Mouse (Mus musculus) spleen, adult 2 months (tissue): ENCODE data around the gene Gm3880.

Experiments
- CTCF ChIP-seq: fragments of 200-500 bp; IDR thresholded peaks from 2 replicates; pipeline ENCODE4 v1.5.1; 2011; ENCODE audit warnings: mild to moderate bottlenecking, inconsistent platforms; ENCODE audit not compliant: insufficient read depth, insufficient read length, insufficient replicate concordance; ENCODE audit errors: extremely low read depth
- POLR2A ChIP-seq: fragments of 200-500 bp; IDR thresholded peaks from 2 replicates; pipeline ENCODE4 v1.6.1; 2011; ENCODE audit warnings: low read depth, low read length, inconsistent platforms

DNA sequence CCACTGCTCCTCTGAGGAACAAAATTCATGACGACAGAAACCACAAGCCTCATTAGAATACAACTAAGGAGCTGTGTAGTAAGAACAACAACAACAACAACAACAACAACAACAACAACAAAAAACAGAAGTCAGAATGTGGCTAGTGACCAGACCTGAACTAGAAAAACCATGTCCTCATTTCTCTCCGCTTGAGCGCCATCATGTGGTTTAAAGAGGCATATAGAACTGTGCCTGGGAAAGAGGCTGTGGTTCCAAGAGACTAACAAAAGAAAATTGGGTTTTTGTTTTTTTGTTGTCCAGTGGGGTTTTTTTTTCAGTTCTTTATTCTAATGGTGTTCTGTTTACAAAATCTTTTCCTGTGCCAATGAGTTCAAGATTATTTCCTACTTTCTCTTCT is 26.1 kb downstream of the Gm3880 start:
- TF ChIP-seq CTCF (no peak), POLR2A (no peak)
